Mouse (Mus musculus) A20 (cell line): Measurements from ENCODE around the gene Cd164.

ENCODE experiments used
- DNase-seq: peaks from one replicate; pipeline ENCODE4 v3.0.0-alpha.2; 2011; ENCODE audit warnings: low read depth, low spot score

Cd164 gene

GRCm38 (mm10) chr10:41546396-41547165 lies 27.4 kb downstream of the Cd164 start:
- no peak for DNase-seq

DNA sequence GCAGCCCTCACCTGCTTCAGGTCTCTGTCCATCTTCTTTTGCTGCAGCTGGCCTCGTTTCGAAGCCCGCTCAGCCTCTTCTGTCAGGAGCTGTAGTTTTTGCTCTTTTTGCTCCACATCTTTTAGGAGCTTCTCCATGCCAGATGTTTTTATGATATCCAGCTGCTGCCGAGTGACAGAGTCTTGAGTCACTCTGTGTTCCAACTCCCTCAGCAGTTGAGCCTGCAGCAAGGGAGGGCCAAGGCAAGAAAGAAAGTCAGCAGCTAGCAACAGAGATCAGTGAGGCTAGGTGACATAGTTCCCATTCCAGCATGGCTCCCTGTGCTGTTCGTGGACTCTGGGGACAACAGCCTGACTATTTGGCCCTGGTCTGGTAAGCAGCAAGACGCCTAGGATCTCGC lies 31.5 kb downstream of the Cd164 start:
- DNase-seq, result no peak

DNA sequence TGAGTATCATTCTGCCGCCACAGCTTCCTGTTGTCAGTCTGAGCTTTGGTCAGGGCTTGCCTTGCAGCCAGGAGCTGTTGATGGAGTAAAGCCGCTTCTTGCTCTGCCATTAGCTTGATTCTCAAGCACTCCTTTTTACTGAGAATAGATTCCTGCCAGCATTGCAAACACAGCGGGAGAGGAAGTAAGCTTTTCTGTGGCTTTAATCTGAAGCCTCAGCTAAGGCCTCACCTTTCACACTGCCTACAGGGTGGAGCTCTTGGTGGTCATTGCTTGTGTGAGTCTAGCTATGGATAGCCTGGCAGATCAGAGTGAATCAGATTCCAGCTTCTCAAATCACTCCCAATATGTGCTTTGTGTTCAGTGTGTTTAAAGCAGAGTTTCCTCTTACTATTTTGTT lies 33.1 kb downstream of the Cd164 start:
- peak; percentile 69 for DNase-seq

DNA sequence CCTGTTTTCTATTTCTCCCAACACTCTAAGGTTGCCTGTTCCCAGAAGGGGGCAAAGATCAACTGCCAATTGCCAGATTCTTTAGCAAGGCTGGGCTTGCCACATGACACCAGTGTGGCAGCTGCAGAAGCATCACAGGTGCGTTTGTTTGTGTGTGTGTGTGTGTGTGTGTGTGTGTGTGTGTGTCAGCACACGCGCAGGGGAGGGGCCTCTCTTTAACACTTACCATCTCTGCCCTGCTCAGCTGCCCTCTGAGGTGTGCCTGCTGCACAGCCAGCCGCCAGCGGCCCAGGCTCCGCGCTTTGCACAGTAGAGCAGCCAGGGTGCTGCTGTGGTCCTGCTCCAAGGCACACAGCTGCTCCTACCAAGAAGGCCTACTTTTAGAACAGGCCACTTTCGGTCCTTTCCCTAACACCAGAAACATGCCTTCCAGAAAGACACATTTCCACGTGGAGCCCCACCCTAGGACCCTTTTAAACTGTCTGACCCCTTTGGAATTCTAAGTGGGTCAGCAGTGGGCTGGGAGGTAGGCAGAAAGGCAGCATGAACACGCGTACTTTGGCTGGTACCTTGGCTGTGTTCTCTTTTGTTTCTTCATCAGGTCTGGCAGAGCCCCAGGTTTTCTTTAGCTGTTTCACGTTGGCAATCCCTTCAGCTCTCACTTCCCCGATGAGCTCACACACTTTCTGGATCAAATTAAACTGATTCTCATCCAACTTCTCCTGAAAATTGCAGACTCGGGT lies 33.8 kb downstream of the Cd164 start:
- peak; percentile 91 for DNase-seq

DNA sequence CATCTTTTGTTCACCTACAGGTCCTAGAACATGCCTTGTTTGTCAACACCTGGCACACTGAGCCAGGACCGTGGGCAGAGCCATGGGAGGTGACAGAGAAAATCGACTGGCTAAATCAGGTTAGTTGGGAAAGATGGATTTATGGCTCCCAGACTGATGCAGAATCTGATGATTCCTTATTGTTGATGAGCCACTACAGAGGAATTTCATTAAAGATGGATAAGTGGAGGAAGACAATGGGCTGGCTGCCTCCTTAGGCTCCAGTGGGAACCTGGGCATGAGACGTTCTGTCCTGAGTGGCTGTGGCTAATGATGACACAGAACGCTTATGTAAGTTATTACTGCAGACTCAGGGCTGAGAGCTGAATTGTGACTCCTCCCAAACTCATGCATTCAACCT lies 34.5 kb downstream of the Cd164 start:
- no peak for DNase-seq

GRCm38 (mm10) chr10:41555081-41555480 lies 35.9 kb downstream of the Cd164 start:
- no peak for DNase-seq

DNA sequence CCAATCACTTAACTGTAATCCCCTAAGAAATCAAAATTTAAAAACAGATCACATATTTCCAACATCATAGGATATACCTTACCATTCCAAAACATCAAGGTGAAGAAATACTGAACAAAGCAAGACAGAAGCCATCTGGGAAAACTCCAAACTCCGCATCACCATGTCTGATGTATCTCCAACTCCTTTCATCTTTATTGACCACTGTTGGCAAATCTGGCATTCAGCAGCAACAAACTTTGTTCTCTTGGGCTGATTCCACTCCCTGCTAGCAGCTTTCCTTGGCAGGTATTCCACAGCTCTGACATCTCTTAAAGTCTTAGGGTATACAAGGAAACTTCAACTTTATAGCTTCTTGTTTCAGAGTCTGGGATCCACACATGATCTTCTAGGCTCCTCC lies 39.2 kb downstream of the Cd164 start:
- no peak for DNase-seq

DNA sequence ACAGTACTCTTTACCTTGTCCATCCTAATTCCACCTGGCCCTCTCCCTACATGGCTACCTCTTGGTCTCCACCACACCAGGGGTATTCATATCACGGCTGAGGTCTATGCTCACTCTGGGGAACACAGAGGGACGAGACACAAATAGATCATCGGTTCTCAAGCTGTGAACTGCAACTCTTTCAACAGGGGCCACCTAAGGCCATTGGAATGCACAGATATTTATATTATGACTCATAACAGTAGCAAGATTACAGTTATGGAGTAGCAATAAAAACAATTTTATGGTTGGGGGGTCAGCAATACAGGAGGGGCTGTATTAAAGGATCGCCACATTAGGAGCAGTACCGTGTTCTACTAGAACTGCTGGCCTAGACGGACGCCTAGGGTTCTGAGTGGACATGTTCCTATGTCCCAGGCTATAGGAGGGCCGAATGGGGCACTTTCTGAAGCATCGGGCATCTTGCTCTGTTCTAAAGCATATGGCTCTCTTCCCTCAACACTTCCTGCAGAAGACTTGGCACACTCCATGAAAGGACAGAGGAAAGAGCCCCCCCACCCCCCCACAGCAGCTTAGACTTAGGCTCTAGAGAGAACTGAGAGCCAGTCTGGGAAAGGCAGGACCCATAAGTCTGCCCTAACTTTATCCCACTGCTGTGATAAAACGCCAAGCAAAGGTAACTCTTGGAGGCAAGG lies 42.6 kb downstream of the Cd164 start:
- no peak for DNase-seq

DNA sequence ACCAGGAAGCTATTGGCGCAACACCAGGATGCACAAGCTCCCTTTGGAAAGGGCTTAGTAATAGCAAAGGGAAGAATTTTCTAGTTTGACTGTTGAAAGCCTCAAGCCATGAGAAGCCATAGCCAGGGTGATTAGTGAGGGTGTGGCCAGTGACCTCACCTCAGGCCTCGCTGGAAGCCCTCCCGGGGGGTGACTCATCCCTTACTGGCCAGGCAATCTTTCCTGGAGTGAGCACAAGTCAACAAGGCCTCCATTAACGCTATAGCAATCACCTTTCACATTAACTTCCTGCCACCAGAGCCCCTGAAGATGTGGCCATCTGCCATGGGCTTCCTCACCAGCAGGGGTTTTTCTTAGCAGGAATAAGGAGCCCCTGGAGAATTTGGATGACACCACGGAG lies 45.9 kb downstream of the Cd164 start:
- DNase-seq, result no peak

- DNase-seq, result no peak
Measured at GRCm38 (mm10) chr10:41568306-41568705, 49.1 kb downstream of the Cd164 start.

- DNase-seq, result no peak
Measured at GRCm38 (mm10) chr10:41571065-41571464, 51.9 kb downstream of the Cd164 start.

- no peak for DNase-seq
Measured at GRCm38 (mm10) chr10:41572274-41572673, 53.1 kb downstream of the Cd164 start.

GRCm38 (mm10) chr10:41573190-41573589 lies 54.0 kb downstream of the Cd164 start:
- peak; percentile 83 for DNase-seq

DNA sequence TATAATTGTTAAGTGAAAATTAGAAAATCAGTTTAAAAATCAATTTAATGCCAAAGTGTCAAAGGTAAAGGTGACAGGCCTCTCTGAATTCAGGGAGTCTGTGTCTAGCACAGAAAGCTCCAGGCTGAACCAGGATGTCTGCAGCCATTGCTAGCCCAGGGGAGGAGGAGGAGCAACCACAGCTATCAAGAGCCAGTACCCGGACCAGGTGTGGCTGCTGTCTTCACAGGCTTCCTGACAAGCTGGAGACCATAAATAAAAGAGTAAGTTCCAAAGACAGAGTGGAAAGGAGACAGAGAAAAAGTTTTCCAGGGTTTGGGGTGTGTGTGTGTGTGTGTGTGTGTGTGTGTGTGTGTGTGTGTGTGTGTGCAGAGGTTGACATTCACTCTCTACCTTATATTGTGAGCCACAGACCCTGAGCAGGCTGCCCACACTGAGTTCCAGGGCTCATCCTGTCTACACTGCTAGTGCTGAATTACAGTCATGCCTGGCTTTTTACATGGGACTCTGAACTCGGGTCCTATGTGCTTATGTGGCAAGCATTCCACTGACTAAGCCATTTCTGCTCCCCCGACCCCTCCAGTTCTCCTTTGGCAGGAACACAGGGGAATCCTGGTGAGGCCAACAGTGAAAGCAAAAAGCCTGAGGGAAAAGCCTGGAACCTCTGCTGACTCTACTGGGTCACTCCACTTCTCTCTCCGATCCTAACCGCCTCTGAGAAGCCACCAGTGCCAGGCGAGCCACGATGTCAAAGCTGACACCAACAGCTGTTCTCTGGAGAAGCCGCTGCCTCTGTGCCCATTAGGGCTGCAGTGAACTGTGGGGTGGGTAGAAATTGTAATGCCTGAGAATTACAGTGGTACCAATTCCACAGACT lies 56.5 kb downstream of the Cd164 start:
- DNase-seq, result no peak

DNA sequence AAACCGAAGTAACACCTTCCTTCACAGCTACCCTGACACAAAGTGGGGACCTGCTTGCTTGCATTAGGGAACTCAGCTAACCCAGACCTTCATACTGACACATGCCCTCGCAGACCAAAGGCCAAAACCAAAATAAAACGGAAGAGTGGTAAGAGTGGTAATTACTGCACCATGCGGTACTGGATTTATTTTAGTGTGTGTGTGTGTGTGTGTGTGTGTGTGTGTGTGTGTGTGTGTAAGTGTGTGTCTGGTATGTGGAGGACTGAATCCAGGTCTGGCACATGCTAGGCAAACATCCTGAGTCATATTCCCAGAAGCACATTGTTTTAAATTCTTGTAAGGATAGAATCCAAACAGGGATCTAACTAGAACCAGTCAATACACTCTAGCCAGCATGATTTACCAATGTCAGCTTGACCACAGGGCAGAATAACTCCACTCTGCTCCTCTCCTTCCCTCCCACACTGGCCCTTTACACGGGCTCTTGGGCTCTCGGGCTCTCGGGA lies 57.2 kb downstream of the Cd164 start:
- no peak for DNase-seq

DNA sequence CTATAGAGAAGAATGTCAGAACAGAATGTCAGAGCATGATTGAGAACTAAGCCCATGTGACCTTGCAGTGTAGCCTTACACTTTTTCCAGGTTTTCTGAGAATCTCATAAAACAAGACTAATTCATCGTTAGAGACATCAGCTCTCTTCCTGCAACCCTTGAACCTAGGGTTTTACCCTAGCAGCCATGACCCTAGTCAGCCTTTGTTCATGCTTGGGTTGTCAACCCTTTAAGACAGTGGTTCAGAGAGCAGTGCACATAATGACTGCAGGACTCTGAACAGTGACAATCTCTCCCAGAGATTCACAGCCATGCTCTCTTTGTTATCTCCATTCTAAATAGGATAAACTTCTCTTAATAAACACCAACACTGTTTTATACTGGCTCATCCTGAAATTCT lies 59.3 kb downstream of the Cd164 start:
- DNase-seq, result peak; percentile 49

GRCm38 (mm10) chr10:41580441-41580840 lies 61.2 kb downstream of the Cd164 start:
- no peak for DNase-seq
